Mouse (Mus musculus) adrenal gland, adult 10 weeks (tissue): ENCODE results near the gene Slc38a8. TPM values are rescaled to one million over a fixed set of nuclear protein-coding genes. Genes with fewer than 3 reads are reported as not detected.

Experiments used
- polyA plus RNA-seq: library from polyadenylated mRNA; stranded (reverse); fragments of 350-450 nt; fragmentation: Illumina TruSeq; extraction: RNeasy Lipid Tissue Mini Kit (QIAGEN cat#74804); gene quantifications from one replicate; pipeline ENCODE4 v1.2.3, GENCODE M21; 2014; ENCODE audit warnings: low read depth, low replicate concordance

Gene Slc38a8
- not detected for polyA plus RNA-seq

GRCm38 (mm10) chr8:119501598-119501997, at the start of gene Slc38a8:
Slc38a8 (minus strand) TSS chr8:119501698.

DNA sequence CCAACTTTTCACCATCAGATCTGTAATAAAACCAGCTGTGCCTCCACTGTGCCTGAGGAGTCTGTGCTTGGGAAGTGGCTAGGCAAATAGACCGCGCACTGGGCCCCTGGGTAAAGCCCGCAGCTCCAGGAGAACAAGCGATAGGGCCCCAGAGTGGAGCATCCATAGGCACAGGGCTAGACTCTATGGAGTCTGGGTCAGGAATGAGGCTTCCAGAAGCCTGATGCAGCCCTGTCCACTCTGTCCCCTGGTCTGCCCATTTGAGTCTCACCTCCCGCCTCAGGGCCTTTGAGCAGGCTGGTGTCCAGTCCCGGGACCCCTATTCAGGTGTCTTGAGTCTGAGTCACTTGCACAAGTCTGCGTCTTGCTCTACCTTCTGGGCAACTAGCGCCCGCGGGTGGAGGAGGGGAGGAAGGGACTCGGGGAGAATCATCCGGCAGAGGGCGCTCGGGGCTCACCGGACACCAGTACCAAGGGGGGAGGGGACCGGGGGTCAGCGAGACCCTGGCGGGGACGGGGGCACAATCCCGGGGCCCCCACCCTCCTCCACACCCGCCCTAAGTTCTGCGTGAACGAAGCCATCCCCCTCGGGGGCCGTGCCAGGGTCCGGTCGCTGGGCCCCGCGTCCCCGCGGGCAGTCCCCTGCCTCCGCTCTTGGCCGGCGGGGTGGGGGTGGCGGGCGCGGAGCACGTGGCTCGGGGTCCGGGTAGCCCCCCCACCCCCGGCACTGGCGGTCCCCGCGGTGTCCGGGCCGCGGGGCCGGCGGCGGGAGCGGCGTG, 55.1 kb downstream of the Slc38a8 start, which contains the start of gene Necab2:
Gene Necab2, plus strand, starts transcription at position 509 of the 779 bp plus-strand sequence.

DNA sequence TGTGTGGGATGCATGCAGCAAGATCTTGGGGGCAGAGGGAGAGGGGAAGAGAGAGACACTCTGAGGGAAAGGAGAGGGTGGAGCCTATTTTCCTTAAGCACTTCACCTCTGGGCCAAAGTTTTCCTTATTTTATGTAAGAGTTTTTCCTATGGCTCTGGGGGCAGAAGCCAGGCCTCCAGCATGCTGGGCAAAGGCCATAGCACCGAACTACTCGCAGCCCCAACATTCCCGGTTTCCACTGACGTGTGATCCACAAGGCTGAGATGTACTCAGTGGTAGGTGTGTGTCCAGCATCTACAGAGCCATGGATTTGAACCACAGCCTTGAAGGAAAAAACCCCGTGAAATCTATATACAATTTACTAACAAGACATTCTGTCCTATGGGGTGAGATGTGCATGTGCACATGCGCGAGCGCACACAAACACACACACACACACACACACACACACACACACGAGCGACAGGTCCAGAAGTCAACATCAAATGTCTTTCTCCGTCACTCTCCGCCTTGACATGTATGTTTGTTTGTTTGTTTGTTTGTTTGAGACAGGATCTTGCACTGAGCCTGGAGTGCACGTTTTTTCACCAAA, 67.8 kb downstream of the Slc38a8 start, which contains the start of gene Osgin1:
Gene Osgin1, plus strand, starts transcription at position 543 of the 593 bp plus-strand sequence.

Other genes starting within 250 kb of the Slc38a8 start
- 295 TPM for gene Hsbp1, start 157.2 kb downstream of the Slc38a8 start, polyA plus RNA-seq
- 1.8 TPM for gene Mlycd, start 106.8 kb downstream of the Slc38a8 start, polyA plus RNA-seq
- gene Osgin1, start 67.6 kb downstream of the Slc38a8 start, polyA plus RNA-seq = 0.52 TPM
- gene Necab2, start 55.0 kb downstream of the Slc38a8 start, polyA plus RNA-seq = 1.6 TPM
- gene Mbtps1, start 57.0 kb upstream of the Slc38a8 start, polyA plus RNA-seq = 40.6 TPM
- 10.4 TPM for gene Hsdl1, start 73.5 kb upstream of the Slc38a8 start, polyA plus RNA-seq
- not detected for gene Dnaaf1, start 73.5 kb upstream of the Slc38a8 start, polyA plus RNA-seq
- gene Taf1c, start 103.5 kb upstream of the Slc38a8 start, polyA plus RNA-seq = not detected
- gene Adad2, start 111.0 kb upstream of the Slc38a8 start, polyA plus RNA-seq = not detected
- not detected for gene Kcng4, start 134.0 kb upstream of the Slc38a8 start, polyA plus RNA-seq
- 2.9 TPM for gene Wfdc1, start 164.7 kb upstream of the Slc38a8 start, polyA plus RNA-seq
- not detected for gene Atp2c2, start 198.3 kb upstream of the Slc38a8 start, polyA plus RNA-seq